Mouse (Mus musculus) B cell, adult 2 months (primary cell): Measurements from ENCODE around the gene S100a5.

Experiments
- DNase-seq, 2 experiments: peaks; one replicate each; pipeline ENCODE4 v3.0.0; 2022

Gene S100a5

GRCm38 (mm10) chr3:90600458-90601195 is 7.7 kb upstream of the S100a5 start:
- DNase-seq = no peak

GRCm38 (mm10) chr3:90601486-90602110 is 6.7 kb upstream of the S100a5 start, which contains the start of gene Gm42674:
Gene Gm42674 (plus strand): TSS chr3:90601904.
- no peak for DNase-seq

- DNase-seq = peak; percentile 58 to 63
Observed at GRCm38 (mm10) chr3:90603623-90604022, 4.7 kb upstream of the S100a5 start, which contains the start of gene S100a4. Gene S100a4 (plus strand): TSS chr3:90603771.

GRCm38 (mm10) chr3:90604416-90604815 is 3.9 kb upstream of the S100a5 start:
- DNase-seq = no peak

GRCm38 (mm10) chr3:90605049-90605448 is 3.3 kb upstream of the S100a5 start:
- no peak for DNase-seq

GRCm38 (mm10) chr3:90605736-90606135 is 2.6 kb upstream of the S100a5 start:
- no peak for DNase-seq

GRCm38 (mm10) chr3:90606185-90606584 is 2.1 kb upstream of the S100a5 start:
- DNase-seq = no peak

GRCm38 (mm10) chr3:90607361-90607760 is 962 bp upstream of the S100a5 start:
- no peak for DNase-seq

GRCm38 (mm10) chr3:90609102-90609501 is 779 bp downstream of the S100a5 start:
- DNase-seq = peak; percentile 26 to 32

- no peak for DNase-seq
Observed at GRCm38 (mm10) chr3:90611494-90611893, 3.2 kb downstream of the S100a5 start.

- DNase-seq = peak; percentile 45 to 54
Observed at GRCm38 (mm10) chr3:90612061-90612460, 3.7 kb downstream of the S100a5 start.

- DNase-seq = peak; percentile 77 to 84
Observed at GRCm38 (mm10) chr3:90612728-90613291, 4.5 kb downstream of the S100a5 start, which contains the start of gene S100a6. Gene S100a6 (plus strand): TSS chr3:90612882.

GRCm38 (mm10) chr3:90613461-90614147 is 5.3 kb downstream of the S100a5 start:
- peak; percentile 28 to 35 for DNase-seq

- DNase-seq = no peak
Observed at GRCm38 (mm10) chr3:90614148-90614530, 5.8 kb downstream of the S100a5 start.

- no peak for DNase-seq
Observed at GRCm38 (mm10) chr3:90614611-90615251, 6.4 kb downstream of the S100a5 start.

GRCm38 (mm10) chr3:90615415-90615814 is 7.1 kb downstream of the S100a5 start:
- peak; percentile 82 to 87 for DNase-seq

- DNase-seq = no peak
Observed at GRCm38 (mm10) chr3:90615911-90616310, 7.6 kb downstream of the S100a5 start.

GRCm38 (mm10) chr3:90617586-90617985 is 9.3 kb downstream of the S100a5 start:
- DNase-seq = peak; percentile 53 to 63

GRCm38 (mm10) chr3:90621552-90621951 is 13.2 kb downstream of the S100a5 start:
- no peak for DNase-seq

GRCm38 (mm10) chr3:90623435-90624071 is 15.2 kb downstream of the S100a5 start:
- DNase-seq = peak; percentile 33 to 41

GRCm38 (mm10) chr3:90625496-90625895 is 17.2 kb downstream of the S100a5 start:
- no peak for DNase-seq
